Mouse (Mus musculus) midbrain, embryonic 16.5 days (tissue): Measurements from ENCODE around the gene Slc22a1. TPM values are rescaled to one million over a fixed set of nuclear protein-coding genes. Genes with fewer than 3 reads are reported as not detected.
A peak's percentile ranks its signal among the peaks of the same experiment; 100 is the strongest.
"Not testable (repeated sequence)": the region's sequence is repeated elsewhere in the genome, so short reads cannot be mapped to it uniquely, and the experiment has no call there.

ENCODE experiments used
- ATAC-seq: fragments of 200-750 bp; cut with Nextera tagmentation; 2 replicates; pipeline ENCODE4 v1.8.0; 2017; ENCODE audit warnings: moderate TSS enrichment
- H3K27ac ChIP-seq: fragments of 300-500 bp; sonication (generic); 2 replicates; pipeline ENCODE4 v1.5.1; 2014; ENCODE audit warnings: mild to moderate bottlenecking, low read length, mixed read lengths
- H3K27me3 ChIP-seq: fragments of 300-500 bp; sonication (generic); 2 replicates; pipeline ENCODE4 v1.6.1; 2014; ENCODE audit warnings: low read depth, low read length, mixed read lengths; ENCODE audit not compliant: control insufficient read depth, insufficient read depth
- H3K36me3 ChIP-seq: fragments of 300-500 bp; sonication (generic); 2 replicates; pipeline ENCODE4 v1.6.1; 2014; ENCODE audit warnings: mild to moderate bottlenecking, low read length, moderate library complexity, mixed read lengths; ENCODE audit not compliant: control insufficient read depth, insufficient read depth
- H3K4me1 ChIP-seq: fragments of 300-500 bp; sonication (generic); 2 replicates; pipeline ENCODE4 v1.6.1; 2014; ENCODE audit warnings: mild to moderate bottlenecking, low read length, mixed read lengths; ENCODE audit not compliant: control insufficient read depth, insufficient read depth
- H3K4me2 ChIP-seq: fragments of 300-500 bp; sonication (generic); 2 replicates; pipeline ENCODE4 v1.6.1; 2014; ENCODE audit warnings: mild to moderate bottlenecking, low read length, mixed read lengths
- H3K4me3 ChIP-seq: fragments of 300-500 bp; sonication (generic); 2 replicates; pipeline ENCODE4 v1.5.1; 2014; ENCODE audit warnings: low read depth, mild to moderate bottlenecking, low read length, moderate library complexity, mixed read lengths
- H3K9ac ChIP-seq: fragments of 300-500 bp; sonication (generic); 2 replicates; pipeline ENCODE4 v1.6.1; 2014; ENCODE audit warnings: low read depth, low read length, mixed read lengths
- H3K9me3 ChIP-seq: fragments of 300-500 bp; sonication (generic); replicated peaks from 2 replicates; pipeline ENCODE4 v1.6.1; 2014; ENCODE audit warnings: mild to moderate bottlenecking, low read length, mixed read lengths; ENCODE audit not compliant: control insufficient read depth, poor library complexity, severe bottlenecking
- WGBS: fragments of 180-500 bp; shearing (Covaris S2); extraction: QIAGEN DNeasy Blood & Tissue Kit; methylation state at CpG from one replicate; pipeline ENCODE4 v1.1.7; 2014; 5-methylcytosine and 5-hydroxymethylcytosine counted together
- polyA plus RNA-seq: library from polyadenylated mRNA; unstranded; fragments of >200 nt; fragmentation: Nextera tagmentation; extraction: Ambion mirVana; gene quantifications from 2 replicates; pipeline ENCODE4 v1.2.1, GENCODE M21; 2015

The Slc22a1 gene
- polyA plus RNA-seq, 1 experiment from 2014 or later, result not detected

GRCm38 (mm10) chr17:12691899-12692298 is 16.3 kb upstream of the Slc22a1 start:
- 98% methylated on average over 7 of the region's 7 CpGs for WGBS
- H3K9me3 ChIP-seq, result no peaks in the 10 kb centered on the region
- no peaks in the 10 kb centered on the region for H3K4me1 ChIP-seq
- H3K27me3 ChIP-seq, result no peaks in the 10 kb centered on the region
- no peak overlapping the region for H3K9ac ChIP-seq
- H3K27ac ChIP-seq, result no peak overlapping the region
- peaks cover 64% of the 10 kb centered on the region for H3K36me3 ChIP-seq
- ATAC-seq, result no peak
- no peak overlapping the region for H3K4me2 ChIP-seq
- no peak overlapping the region for H3K4me3 ChIP-seq

GRCm38 (mm10) chr17:12689537-12689936 is 13.9 kb upstream of the Slc22a1 start:
- peaks cover 72% of the 10 kb centered on the region for H3K36me3 ChIP-seq
- no peak overlapping the region for H3K9ac ChIP-seq
- no peak overlapping the region for H3K4me3 ChIP-seq
- no peaks in the 10 kb centered on the region for H3K4me1 ChIP-seq
- H3K27ac ChIP-seq, result no peak overlapping the region
- H3K27me3 ChIP-seq, result no peaks in the 10 kb centered on the region
- H3K9me3 ChIP-seq, result no peaks in the 10 kb centered on the region
- ATAC-seq, result 0 out of 2 replicates have a peak, but pooled peaks have one; percentile 25
- 74% methylated on average over 3 of the region's 3 CpGs for WGBS
- H3K4me2 ChIP-seq, result no peak overlapping the region

GRCm38 (mm10) chr17:12688427-12689110 is 12.9 kb upstream of the Slc22a1 start:
- no peaks in the 10 kb centered on the region for H3K9me3 ChIP-seq
- no peaks in the 10 kb centered on the region for H3K4me1 ChIP-seq
- peaks cover 70% of the 10 kb centered on the region for H3K36me3 ChIP-seq
- 89% methylated on average over 20 of the region's 20 CpGs for WGBS
- ATAC-seq, result peak; percentile 25; the same call in 1 of the 2 replicates
- H3K27ac ChIP-seq, result no peak overlapping the region
- no peak overlapping the region for H3K4me2 ChIP-seq
- no peak overlapping the region for H3K4me3 ChIP-seq
- no peaks in the 10 kb centered on the region for H3K27me3 ChIP-seq
- no peak overlapping the region for H3K9ac ChIP-seq

- Histone ChIP-seq H3K4me1 (no peaks in the 10 kb centered on the region), H3K4me3 (no peak overlapping the region), H3K27ac (no peak overlapping the region), H3K9me3 (no peaks in the 10 kb centered on the region), H3K27me3 (no peaks in the 10 kb centered on the region), H3K9ac (no peak overlapping the region), H3K36me3 (peaks cover 55% of the 10 kb centered on the region), H3K4me2 (no peak overlapping the region)
- ATAC-seq, result no peak
- 92% methylated on average over 7 of the region's 7 CpGs for WGBS
Measured at GRCm38 (mm10) chr17:12684928-12685624, 9.4 kb upstream of the Slc22a1 start.

- Histone ChIP-seq H3K9ac (no peak overlapping the region), H3K4me1 (no peaks in the 10 kb centered on the region), H3K9me3 (no peaks in the 10 kb centered on the region), H3K27me3 (no peaks in the 10 kb centered on the region), H3K27ac (no peak overlapping the region), H3K4me2 (no peak overlapping the region), H3K36me3 (peaks cover 55% of the 10 kb centered on the region), H3K4me3 (no peak overlapping the region)
- ATAC-seq, result no peak
- WGBS, result 78% methylated on average over 4 of the region's 4 CpGs
Measured at GRCm38 (mm10) chr17:12684412-12684811, 8.8 kb upstream of the Slc22a1 start.

- H3K27ac ChIP-seq, result no peak overlapping the region
- H3K27me3 ChIP-seq, result no peaks in the 10 kb centered on the region
- 97% methylated on average over 13 of the region's 13 CpGs for WGBS
- H3K36me3 ChIP-seq, result peaks cover 48% of the 10 kb centered on the region
- no peaks in the 10 kb centered on the region for H3K9me3 ChIP-seq
- no peak for ATAC-seq
- no peak overlapping the region for H3K9ac ChIP-seq
- H3K4me2 ChIP-seq, result no peak overlapping the region
- no peaks in the 10 kb centered on the region for H3K4me1 ChIP-seq
- no peak overlapping the region for H3K4me3 ChIP-seq
Measured at GRCm38 (mm10) chr17:12683582-12683981, 8.0 kb upstream of the Slc22a1 start.

GRCm38 (mm10) chr17:12678261-12678660 is 2.6 kb upstream of the Slc22a1 start:
- H3K9me3 ChIP-seq, result no peaks in the 10 kb centered on the region
- no peak overlapping the region for H3K4me2 ChIP-seq
- H3K27me3 ChIP-seq, result no peaks in the 10 kb centered on the region
- peaks cover 5% of the 10 kb centered on the region for H3K36me3 ChIP-seq
- H3K27ac ChIP-seq, result no peak overlapping the region
- no peak overlapping the region for H3K4me3 ChIP-seq
- H3K9ac ChIP-seq, result no peak overlapping the region
- no peaks in the 10 kb centered on the region for H3K4me1 ChIP-seq
- ATAC-seq, result no peak

- ATAC-seq, result no peak
- H3K27me3 ChIP-seq, result no peaks in the 10 kb centered on the region
- no peak overlapping the region for H3K4me2 ChIP-seq
- no peak overlapping the region for H3K9ac ChIP-seq
- H3K9me3 ChIP-seq, result no peaks in the 10 kb centered on the region
- H3K27ac ChIP-seq, result no peak overlapping the region
- no peaks in the 10 kb centered on the region; the same call in 1 of the 2 replicates for H3K36me3 ChIP-seq
- no peak overlapping the region for H3K4me3 ChIP-seq
- H3K4me1 ChIP-seq, result no peaks in the 10 kb centered on the region
Measured at GRCm38 (mm10) chr17:12677139-12677538, 1.5 kb upstream of the Slc22a1 start.

GRCm38 (mm10) chr17:12674980-12675379 is 649 bp downstream of the Slc22a1 start:
- not testable (repeated sequence) for H3K4me1 ChIP-seq, H3K4me3 ChIP-seq, H3K27me3 ChIP-seq, H3K9me3 ChIP-seq, H3K9ac ChIP-seq, H3K27ac ChIP-seq, ATAC-seq, H3K4me2 ChIP-seq, H3K36me3 ChIP-seq
- WGBS, result 94% methylated on average over 7 of the region's 7 CpGs
